Mouse (Mus musculus) gastrocnemius, adult 2 months (tissue): Measurements from ENCODE around the gene 2310033P09Rik. TPM values are rescaled to one million over a fixed set of nuclear protein-coding genes. Genes with fewer than 3 reads are reported as not detected.

Source experiments
- DNase-seq: peaks from one replicate; pipeline ENCODE4 v3.0.0; 2022
- H3K27ac ChIP-seq: fragments of 200-600 bp; 2 replicates; pipeline ENCODE4 v1.8.1; 2022; ENCODE audit warnings: mild to moderate bottlenecking
- H3K4me3 ChIP-seq: fragments of 200-600 bp; 2 replicates; pipeline ENCODE4 v1.8.1; 2022; ENCODE audit warnings: mild to moderate bottlenecking, moderate library complexity
- CTCF ChIP-seq: fragments of 200-600 bp; IDR thresholded peaks from 2 replicates; pipeline ENCODE4 v1.8.1; 2022; ENCODE audit warnings: antibody characterized with exemption, mild to moderate bottlenecking, moderate library complexity
- intact Hi-C: fragments of 180-260 bp; cut with DNase I; formaldehyde crosslinking; loops from one replicate; pipeline ENCODE4 v1.15.1; 2025
- total RNA-seq, 2 experiments: library from RNA; stranded (reverse); gene quantifications; 2 replicates each; pipeline ENCODE4 v1.2.3; 2021

Gene 2310033P09Rik
- total RNA-seq, 2 experiments from 2014 or later = 2.6 to 3.0 TPM

- DNase-seq = no peak
- intact Hi-C loops = no loop called here
- TF ChIP-seq CTCF = no peak
- no peak overlapping the region for H3K27ac ChIP-seq
- H3K4me3 ChIP-seq = no peak overlapping the region
These were observed 33.8 kb upstream of the 2310033P09Rik start for GRCm38 (mm10) chr11:59174189-59174838.

GRCm38 (mm10) chr11:59176475-59176874, 31.6 kb upstream of the 2310033P09Rik start:
- no peak for DNase-seq
- Histone ChIP-seq H3K27ac (no peak overlapping the region), H3K4me3 (peak overlapping the region; percentile 47)
- TF ChIP-seq CTCF = no peak
- intact Hi-C loops = no loop called here

DNA sequence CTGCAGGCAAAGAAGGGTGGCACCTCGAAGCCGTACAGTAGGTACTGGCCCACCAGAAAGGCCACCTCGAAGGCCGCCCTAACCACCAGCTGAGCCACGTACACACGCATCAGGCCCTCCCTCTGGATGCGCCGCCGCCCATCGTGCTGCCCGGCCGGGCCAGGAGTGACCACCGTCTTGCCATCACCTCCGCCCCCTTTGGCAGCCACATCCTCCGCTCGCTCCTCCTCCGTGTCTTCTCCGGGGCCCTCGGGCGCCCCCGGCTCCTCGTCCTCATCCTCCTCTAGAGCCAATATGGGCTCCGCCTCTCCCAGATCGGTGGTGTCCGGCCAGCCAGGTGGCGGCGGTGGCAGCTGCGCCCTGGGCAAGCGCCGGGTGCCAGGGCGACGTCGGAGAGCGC, 31.2 kb upstream of the 2310033P09Rik start:
- TF ChIP-seq CTCF = no peak
- no peak overlapping the region for H3K27ac ChIP-seq
- intact Hi-C loops = no loop called here
- peak overlapping the region; percentile 47 for H3K4me3 ChIP-seq
- DNase-seq = no peak

DNA sequence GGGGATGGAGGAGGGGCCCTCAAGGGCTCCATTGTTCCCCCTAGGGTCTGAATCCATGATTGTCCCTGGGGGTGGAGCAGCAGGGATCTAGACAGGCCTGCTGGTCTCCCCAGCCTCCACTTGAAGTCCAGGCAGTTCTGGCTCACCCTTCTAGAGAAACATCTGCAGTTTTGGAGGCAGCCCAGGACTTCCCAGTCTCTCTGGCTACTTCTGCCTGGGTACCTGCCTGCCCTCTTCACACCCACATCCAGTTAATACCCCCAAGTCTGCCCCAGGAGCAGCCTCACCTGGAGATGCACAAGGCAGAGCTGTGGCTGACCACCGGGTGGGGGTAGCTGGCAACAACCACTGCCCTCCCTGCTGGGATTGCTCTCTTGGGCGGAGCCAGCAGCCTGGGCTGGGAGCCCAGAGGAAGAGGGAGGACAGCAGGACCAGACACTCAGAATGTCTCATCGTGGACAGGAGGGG, 25.2 kb upstream of the 2310033P09Rik start, which contains the start of gene Gjc2:
Gjc2 (minus strand) TSS at position 350 of the 468 bp plus-strand sequence.
- intact Hi-C loops = loop anchor here (1.0 to 5.0 kb wide), 2 partner anchors 22 to 91 kb away; no protein-coding TSS in a partner anchor

DNA sequence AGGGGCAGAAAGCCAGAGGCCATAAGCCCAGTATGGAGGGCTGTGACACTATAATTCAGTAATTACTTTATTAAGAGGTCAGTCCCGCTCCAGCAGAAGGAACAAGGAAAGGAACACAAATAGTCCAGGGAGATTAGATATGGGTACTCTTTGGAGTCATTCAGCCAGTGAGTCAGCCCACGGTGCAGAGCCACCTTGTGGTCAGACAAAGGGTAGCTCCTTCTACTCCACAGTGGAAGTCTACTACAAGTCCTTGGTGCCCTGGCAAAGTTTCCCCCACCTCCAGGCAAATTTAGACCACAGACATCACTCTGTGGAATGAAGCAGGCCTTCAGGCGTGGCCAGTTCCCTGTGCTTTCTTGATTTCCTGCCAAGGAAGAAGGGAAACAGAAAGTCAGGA, 24.3 kb upstream of the 2310033P09Rik start:
- peak; percentile 83 for DNase-seq
- peak overlapping the region; percentile 43 for H3K4me3 ChIP-seq
- peak; percentile 89 for TF ChIP-seq CTCF
- H3K27ac ChIP-seq = peak overlapping the region; percentile 80
- intact Hi-C loops = loop anchor here (1.0 to 5.0 kb wide), 2 partner anchors 23 to 92 kb away; no protein-coding TSS in a partner anchor

More for the DNA sequence above, 25.2 kb upstream of the 2310033P09Rik start, which contains the start of gene Gjc2:
- Histone ChIP-seq H3K4me3 (peak within 1 kb of the TSS; percentile 43), H3K27ac (peak within 1 kb of the TSS; percentile 80)
- no peak for TF ChIP-seq CTCF
- peak; percentile 81 for DNase-seq

- no peak overlapping the region for H3K4me3 ChIP-seq
- TF ChIP-seq CTCF = no peak
- DNase-seq = no peak
- H3K27ac ChIP-seq = no peak overlapping the region
- intact Hi-C loops = loop anchor here (5.0 kb wide), 1 partner anchor 103 kb away; no protein-coding TSS in a partner anchor
These were observed 22.6 kb upstream of the 2310033P09Rik start for GRCm38 (mm10) chr11:59185490-59185889.

- H3K4me3 ChIP-seq = no peak overlapping the region
- no peak overlapping the region for H3K27ac ChIP-seq
- DNase-seq = no peak
- TF ChIP-seq CTCF = no peak
- intact Hi-C loops = loop anchor here (5.0 kb wide), 1 partner anchor 105 kb away; no protein-coding TSS in a partner anchor
These were observed 20.4 kb upstream of the 2310033P09Rik start for GRCm38 (mm10) chr11:59187706-59188105.

DNA sequence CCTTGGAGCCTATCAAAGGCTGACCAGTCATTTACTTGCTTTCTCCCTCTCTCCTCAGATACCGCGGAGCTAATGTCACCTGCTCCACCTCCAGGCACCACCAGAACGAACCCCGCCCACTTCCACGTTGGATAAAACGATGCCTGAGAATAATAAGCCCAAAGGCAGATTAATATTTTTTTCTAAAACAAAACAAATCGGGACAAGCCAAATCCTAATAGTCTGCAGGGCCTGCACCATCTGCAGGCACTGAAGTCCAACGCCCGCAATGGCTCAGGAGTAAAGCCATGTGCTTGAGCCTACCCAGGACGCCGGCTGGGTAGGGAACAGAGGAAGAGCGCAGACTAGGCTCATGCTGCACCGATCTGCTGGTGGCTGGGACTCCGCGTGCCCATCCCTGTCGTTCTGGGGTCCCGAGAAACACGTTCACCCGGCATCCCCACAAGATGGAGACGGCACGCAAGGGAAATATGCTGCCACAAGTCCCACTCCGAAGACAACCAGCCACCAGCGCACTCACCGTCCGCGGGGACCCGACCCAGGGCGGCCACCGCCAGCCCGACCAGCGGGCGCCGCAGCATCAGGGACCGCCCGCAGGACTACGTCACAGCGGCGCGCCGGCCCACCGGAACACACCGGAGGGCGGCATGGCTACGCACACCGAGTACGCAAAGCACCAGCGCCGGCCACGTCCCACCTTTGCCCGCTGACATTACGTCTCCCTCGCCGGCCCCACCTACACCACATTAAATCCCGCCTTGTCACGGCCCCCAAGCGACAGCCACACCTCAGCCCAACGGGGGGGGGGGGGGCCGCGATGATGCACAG, 16.7 kb upstream of the 2310033P09Rik start:
- intact Hi-C loops = loop anchor here (10.0 kb wide), 1 partner anchor 217 kb away; the partner anchor contains the start of gene Trim11
- peak; percentile 95 for DNase-seq
- peak overlapping the region; percentile 95 for H3K27ac ChIP-seq
- TF ChIP-seq CTCF = no peak
- H3K4me3 ChIP-seq = peak overlapping the region; percentile 88

- intact Hi-C loops = loop anchor here (10.0 kb wide), 1 partner anchor 217 kb away; the partner anchor contains the start of gene Trim11
- Histone ChIP-seq H3K4me3 (peak within 1 kb of the TSS; percentile 88), H3K27ac (peak within 1 kb of the TSS; percentile 95)
- TF ChIP-seq CTCF = no peak
- no peak for DNase-seq
These were observed 16.1 kb upstream of the 2310033P09Rik start, which contains the start of gene Guk1 for GRCm38 (mm10) chr11:59192059-59192386. Guk1 (minus strand) TSS chr11:59192212.

- Histone ChIP-seq H3K4me3 (no peak overlapping the region), H3K27ac (no peak overlapping the region)
- TF ChIP-seq CTCF = no peak
- intact Hi-C loops = loop anchor here (10.0 kb wide), 1 partner anchor 221 kb away; the partner anchor contains the start of gene Trim11
- no peak for DNase-seq
These were observed 11.9 kb upstream of the 2310033P09Rik start for GRCm38 (mm10) chr11:59196230-59196629.

GRCm38 (mm10) chr11:59201216-59202002, 6.7 kb upstream of the 2310033P09Rik start:
- Histone ChIP-seq H3K27ac (peak overlapping the region; percentile 94), H3K4me3 (peak overlapping the region; percentile 94)
- DNase-seq = no peak
- intact Hi-C loops = no loop called here
- no peak for TF ChIP-seq CTCF
